Mouse (Mus musculus): Measurements from ENCODE around the gene Ms4a4d. TPM values are rescaled to one million over a fixed set of nuclear protein-coding genes. Genes with fewer than 3 reads are reported as not detected.

Ms4a4d gene
- total RNA-seq, 4 experiments from 2014 or later: not detected

DNA sequence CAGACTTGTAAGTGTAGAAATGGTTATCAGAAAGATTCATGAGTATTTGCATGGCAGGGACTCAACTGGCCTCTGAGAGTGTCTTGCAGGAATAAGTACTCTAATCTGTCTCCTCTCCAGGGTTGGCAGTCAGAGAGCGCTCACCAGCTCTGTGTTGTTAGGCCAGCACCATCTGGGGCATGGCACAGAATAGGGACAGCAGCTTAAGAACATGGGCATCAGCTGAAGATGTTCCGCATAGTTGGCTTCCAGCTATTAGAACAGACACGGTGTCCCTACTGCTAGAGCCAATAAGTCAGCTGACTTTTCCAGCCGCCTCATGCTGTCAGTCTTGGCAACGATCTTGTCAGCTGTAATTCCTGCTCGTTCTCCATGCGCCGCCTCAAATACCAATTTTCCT, 38.4 kb downstream of the Ms4a4d start:
- no peak for DNase-seq (ENCODE audit: low spot score in 2 of 2)

DNA sequence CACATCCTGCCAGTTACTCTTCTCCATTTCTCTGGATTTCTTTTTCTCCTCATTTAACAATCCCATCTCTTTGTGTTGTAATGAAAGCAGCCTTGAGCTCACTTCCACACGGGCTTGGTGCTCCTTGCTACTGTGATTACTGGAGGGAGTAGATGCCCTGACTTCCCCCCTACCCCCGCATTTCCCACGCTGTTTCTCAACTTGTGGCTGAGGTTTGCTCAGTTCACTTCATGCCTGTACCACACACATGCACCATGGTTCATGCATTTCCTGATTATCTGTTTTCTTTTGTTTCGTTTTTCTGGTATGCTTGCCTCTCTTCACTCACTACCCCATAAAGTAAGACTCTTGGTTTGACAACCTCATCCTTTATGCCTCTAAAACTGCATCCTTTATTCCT, 52.6 kb downstream of the Ms4a4d start:
- no peak for DNase-seq (ENCODE audit: low spot score in 2 of 2)

DNA sequence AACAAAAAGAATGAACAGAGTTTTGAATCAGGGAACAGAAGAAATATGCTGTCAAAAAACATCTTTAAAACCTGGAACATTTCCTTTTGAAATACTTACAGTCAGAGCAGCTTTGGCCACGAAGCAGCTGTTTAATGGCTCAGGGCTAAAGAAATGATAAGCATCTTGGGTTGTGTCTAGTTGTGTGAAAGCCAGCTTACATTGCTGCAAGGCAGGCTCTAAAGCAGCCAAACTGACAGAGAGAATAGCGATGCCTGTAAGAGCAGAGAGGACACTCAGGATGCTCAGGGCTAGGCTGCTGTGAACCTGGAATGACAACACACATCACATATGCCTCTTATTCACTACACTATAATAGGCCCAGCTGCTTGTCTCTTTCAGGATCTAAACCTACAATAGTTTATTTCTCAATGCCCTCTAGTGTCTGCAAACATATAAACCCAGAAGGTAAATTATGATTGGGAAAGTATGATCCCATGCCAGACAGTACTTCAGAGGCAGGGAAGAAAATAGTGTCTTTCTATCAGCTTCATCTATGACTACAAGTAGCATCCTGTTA, 53.4 kb downstream of the Ms4a4d start:
- DNase-seq (ENCODE audit: low spot score in 2 of 2): no peak

- DNase-seq (ENCODE audit: low spot score in 2 of 2): no peak
Measured at GRCm38 (mm10) chr19:11601349-11601748, 64.7 kb downstream of the Ms4a4d start.

DNA sequence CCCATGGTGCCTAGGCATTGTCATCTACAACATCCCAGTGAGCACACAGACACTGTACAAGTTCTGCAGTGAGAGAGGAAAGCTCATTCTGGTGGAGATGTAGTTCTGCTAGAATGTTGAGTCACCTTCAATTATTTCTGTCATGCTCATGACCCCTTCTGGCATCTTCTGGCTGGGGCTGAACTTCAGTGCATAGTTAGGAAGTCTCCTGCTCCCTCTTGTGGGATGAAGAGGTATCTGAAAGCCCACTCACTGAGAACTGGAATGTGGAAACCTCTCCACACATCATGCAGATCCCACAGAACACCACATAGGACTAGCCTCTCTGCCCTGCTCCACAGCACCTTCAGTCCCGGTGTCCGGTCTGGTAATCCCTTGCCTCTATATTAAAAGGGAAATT, 65.4 kb downstream of the Ms4a4d start:
- peak; percentile 21 to 35 for DNase-seq (ENCODE audit: low spot score in 2 of 2)

- DNase-seq (ENCODE audit: low spot score in 2 of 2): no peak
Measured at GRCm38 (mm10) chr19:11604603-11605002, 68.0 kb downstream of the Ms4a4d start, which contains the start of gene Ms4a6d. TSS of gene Ms4a6d (minus strand) at chr19:11604849.

Other genes with a start within 250 kb of the Ms4a4d start
- gene Ms4a14, start 222.3 kb upstream of the Ms4a4d start, total RNA-seq (2022): under 1 TPM in 1 of 4 experiments, not detected in 3; 0.10 TPM
- under 1 TPM in 2 of 4 experiments, not detected in 2; 0.18 to 0.50 TPM for gene Ms4a7, start 200.7 kb upstream of the Ms4a4d start, total RNA-seq (2022)
- gene Ms4a4a, start 161.3 kb upstream of the Ms4a4d start, total RNA-seq (2022): 1 to 10 TPM in 1 of 4 experiments, under 1 TPM in 3; 0.47 to 1.1 (median 0.67) TPM
- under 1 TPM in 1 of 4 experiments, not detected in 3; 0.82 TPM for gene Ms4a4c, start 132.0 kb upstream of the Ms4a4d start, total RNA-seq (2022)
- gene Ms4a4b, start 93.2 kb upstream of the Ms4a4d start, total RNA-seq (2022): under 1 TPM in 1 of 4 experiments, not detected in 3; 0.66 TPM
- gene Ms4a6c, start 67.4 kb upstream of the Ms4a4d start, total RNA-seq (2022): 1 to 10 TPM in 3 of 4 experiments, under 1 TPM in 1; 0.76 to 5.8 (median 2.8) TPM
- under 1 TPM; 0.21 to 0.72 (median 0.54) TPM for gene Gm8369, start 50.9 kb upstream of the Ms4a4d start, total RNA-seq (2022)
- 1 to 10 TPM in 3 of 4 experiments, under 1 TPM in 1; 0.94 to 3.3 (median 2.2) TPM for gene Ms4a6b, start 20.3 kb upstream of the Ms4a4d start, total RNA-seq (2022)
- 1 to 10 TPM; 1.7 to 4.7 (median 2.7) TPM for gene Ms4a6d, start 68.0 kb downstream of the Ms4a4d start, total RNA-seq (2022)
- not detected for gene Ms4a2, start 86.9 kb downstream of the Ms4a4d start, total RNA-seq (2022)
- gene Ms4a3, start 104.0 kb downstream of the Ms4a4d start, total RNA-seq (2022): under 1 TPM in 1 of 4 experiments, not detected in 3; 0.40 TPM
- not detected for gene Oosp2, start 123.8 kb downstream of the Ms4a4d start, total RNA-seq (2022)
- gene Oosp1, start 154.3 kb downstream of the Ms4a4d start, total RNA-seq (2022): not detected
- not detected for gene Oosp3, start 160.3 kb downstream of the Ms4a4d start, total RNA-seq (2022)
- not detected for gene Gif, start 210.8 kb downstream of the Ms4a4d start, total RNA-seq (2022)
- gene Mrpl16, start 233.6 kb downstream of the Ms4a4d start, total RNA-seq (2022): 10 to 100 TPM; 34.2 to 38.5 (median 36.3) TPM